Mouse (Mus musculus): ENCODE data around the gene Ift57.

The Ift57 gene

GRCm38 (mm10) chr16:49796271-49796670, 97.2 kb downstream of the Ift57 start:
- DNase-seq: no peak

GRCm38 (mm10) chr16:49796954-49797353, 97.9 kb downstream of the Ift57 start:
- no peak for DNase-seq

- peak in 1 of 2 experiments; percentile 34 for DNase-seq
Measured at GRCm38 (mm10) chr16:49798790-49799189, 99.8 kb downstream of the Ift57 start.

- DNase-seq: no peak
Measured at GRCm38 (mm10) chr16:49799597-49800561, 100.8 kb downstream of the Ift57 start, which contains the start of gene Cd47. Gene Cd47 (plus strand): TSS chr16:49800533.

GRCm38 (mm10) chr16:49800996-49801395, 102.0 kb downstream of the Ift57 start:
- no peak for DNase-seq

- no peak for DNase-seq
Measured at GRCm38 (mm10) chr16:49801399-49801798, 102.4 kb downstream of the Ift57 start.

- no peak for DNase-seq
Measured at GRCm38 (mm10) chr16:49802993-49803392, 104.0 kb downstream of the Ift57 start.

- DNase-seq: peak in 1 of 2 experiments; percentile 60
Measured at GRCm38 (mm10) chr16:49803932-49804461, 105.0 kb downstream of the Ift57 start.

GRCm38 (mm10) chr16:49806920-49807319, 107.9 kb downstream of the Ift57 start:
- DNase-seq: no peak

GRCm38 (mm10) chr16:49807419-49807841, 108.4 kb downstream of the Ift57 start:
- DNase-seq: no peak

- DNase-seq: no peak
Measured at GRCm38 (mm10) chr16:49807862-49808430, 108.9 kb downstream of the Ift57 start.

GRCm38 (mm10) chr16:49811897-49812296, 112.9 kb downstream of the Ift57 start:
- no peak for DNase-seq

GRCm38 (mm10) chr16:49812821-49813616, 114.0 kb downstream of the Ift57 start:
- no peak for DNase-seq

GRCm38 (mm10) chr16:49814419-49814818, 115.4 kb downstream of the Ift57 start:
- no peak for DNase-seq

Data from lung, adult 18-20 months (tissue).